Mouse (Mus musculus): ENCODE measurements around the gene Mmp14.

Gene Mmp14

DNA sequence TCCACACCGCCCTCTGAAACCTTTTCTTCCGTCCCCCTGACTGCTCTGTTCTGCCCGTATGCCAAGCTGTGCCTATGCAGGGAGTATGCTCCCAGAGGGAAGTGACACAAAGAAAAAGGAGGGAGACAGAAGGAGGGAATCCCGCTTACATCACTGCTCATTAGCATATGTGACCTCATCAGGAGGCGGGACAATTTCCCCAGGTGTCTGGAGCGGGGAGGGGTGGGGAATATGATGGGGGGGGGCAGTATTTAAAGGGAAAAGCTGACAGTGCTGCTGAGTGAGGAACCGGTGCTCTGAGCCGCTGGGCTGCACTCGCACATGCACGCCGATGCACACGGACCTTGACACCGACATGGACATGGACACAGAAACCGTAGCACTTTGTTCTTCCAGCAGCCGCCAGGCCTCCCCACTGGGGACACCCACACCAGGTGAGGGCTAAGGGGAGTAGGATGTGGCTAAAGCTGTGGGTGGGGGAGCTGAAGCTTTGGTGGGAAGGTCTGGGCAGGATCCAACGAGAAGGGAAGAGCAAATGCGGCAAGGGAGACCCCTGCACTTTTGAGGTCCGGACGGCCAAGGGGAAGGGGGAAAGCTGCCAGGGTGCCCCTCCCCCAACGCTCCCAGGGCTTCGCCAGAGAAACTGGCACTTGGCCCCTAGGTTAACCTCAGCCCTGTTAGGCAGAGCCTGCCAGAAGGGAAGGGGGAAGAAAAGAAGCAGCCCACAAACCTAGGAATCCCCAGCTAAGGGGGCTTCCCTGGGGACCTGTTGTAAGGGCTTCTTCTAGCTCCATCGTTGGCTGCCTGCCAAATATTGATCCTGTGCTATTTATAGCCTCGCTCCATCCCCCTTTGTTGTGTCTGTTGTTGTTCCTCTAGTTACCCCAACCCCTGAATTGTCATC is 44.8 kb downstream of the Mmp14 start, which contains the start of gene Rem2:
Gene Rem2 (plus strand): TSS at position 160 of the 904 bp plus-strand sequence.
- DNase-seq (ENCODE audit: low read depth), result peak; percentile 38

DNA sequence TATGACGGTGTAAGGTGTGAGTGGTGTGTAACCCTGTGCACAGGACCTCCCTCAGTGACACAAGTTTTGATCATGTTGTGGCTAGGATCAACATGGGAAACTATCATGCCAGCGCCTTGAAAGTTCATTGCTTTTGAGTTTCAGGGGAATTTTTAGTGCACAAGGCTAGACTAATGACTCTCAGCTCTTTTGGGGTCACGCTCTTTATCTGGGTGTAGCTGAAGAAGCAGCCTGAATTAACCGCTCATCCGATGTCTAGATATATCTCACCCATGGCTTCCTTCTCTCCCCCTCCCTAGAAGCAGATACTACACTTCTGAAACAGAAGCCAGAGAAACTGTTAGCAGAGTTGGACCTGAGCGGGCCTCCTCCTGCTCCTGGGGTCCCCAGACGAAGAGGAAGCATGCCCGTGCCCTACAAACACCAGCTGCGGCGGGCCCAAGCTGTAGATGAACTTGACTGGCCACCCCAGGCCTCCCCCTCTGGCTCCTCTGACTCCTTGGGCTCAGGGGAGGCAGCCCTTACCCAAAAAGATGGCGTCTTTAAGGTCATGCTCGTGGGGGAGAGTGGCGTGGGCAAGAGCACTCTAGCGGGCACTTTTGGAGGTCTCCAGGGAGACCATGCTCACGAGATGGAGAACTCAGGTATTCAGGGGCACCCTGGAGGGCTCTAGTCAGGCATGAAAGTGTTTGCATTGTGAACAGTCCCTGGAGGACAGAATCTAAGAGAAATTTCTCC is 45.9 kb downstream of the Mmp14 start:
- DNase-seq (ENCODE audit: low read depth), result no peak

DNA sequence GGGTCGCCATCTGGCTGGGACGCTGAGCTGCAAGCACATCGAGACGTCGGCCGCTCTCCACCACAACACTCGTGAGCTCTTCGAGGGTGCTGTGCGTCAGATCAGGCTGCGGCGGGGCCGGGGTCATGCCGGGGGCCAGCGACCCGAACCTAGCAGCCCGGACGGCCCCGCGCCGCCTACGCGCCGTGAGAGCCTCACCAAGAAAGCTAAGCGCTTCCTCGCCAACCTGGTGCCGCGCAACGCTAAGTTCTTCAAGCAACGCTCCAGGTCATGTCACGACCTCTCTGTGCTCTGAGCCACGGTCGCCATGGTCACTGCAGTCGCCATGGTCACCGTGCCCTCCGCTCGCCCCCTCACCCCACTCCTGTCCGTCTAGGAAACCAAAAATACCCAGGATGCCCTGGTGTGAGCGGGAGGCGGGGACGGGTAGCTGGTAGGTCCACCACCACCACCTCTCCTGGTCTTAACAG is 48.1 kb downstream of the Mmp14 start:
- no peak for DNase-seq (ENCODE audit: low read depth)

DNA sequence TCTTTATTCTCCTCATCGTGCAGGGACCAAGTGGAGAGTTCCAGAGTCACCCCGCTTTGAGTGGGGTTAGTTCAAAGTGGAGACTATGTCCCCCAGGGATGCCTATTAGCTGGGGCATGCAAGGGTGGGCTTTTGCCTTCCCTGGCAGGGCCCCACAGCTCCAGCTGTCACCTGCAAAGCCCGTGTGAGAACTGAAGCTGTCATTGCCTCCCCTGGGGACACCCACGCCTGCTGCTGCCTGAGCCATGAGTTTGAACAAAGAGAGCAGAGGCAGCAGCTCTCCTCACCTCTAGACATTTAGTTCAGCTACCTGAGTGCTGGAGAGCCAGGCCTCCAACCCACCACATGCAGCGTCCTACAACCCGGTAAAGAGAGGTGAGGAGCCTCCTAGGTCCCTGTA is 49.3 kb downstream of the Mmp14 start:
- no peak for DNase-seq (ENCODE audit: low read depth)

DNA sequence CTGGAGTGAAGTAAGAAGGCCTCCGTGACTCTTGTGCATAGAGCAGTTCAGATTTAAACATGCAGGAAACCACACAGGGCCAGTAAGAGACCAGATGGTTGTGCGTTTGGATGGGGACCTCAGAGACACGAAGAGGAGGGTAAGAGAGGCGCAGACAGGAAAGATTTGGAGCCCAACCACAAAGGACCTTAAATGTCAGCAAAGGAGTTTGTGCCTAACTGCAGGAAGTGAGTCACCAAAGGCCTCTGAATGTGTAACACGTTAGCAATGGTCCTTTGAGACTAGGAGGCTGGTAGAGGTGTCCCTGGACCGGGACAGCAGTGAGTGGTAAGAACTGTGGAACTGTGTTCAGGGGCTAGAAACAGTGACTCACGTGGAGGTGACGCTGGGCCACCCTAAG is 50.0 kb downstream of the Mmp14 start:
- peak; percentile 34 for DNase-seq (ENCODE audit: low read depth)

DNA sequence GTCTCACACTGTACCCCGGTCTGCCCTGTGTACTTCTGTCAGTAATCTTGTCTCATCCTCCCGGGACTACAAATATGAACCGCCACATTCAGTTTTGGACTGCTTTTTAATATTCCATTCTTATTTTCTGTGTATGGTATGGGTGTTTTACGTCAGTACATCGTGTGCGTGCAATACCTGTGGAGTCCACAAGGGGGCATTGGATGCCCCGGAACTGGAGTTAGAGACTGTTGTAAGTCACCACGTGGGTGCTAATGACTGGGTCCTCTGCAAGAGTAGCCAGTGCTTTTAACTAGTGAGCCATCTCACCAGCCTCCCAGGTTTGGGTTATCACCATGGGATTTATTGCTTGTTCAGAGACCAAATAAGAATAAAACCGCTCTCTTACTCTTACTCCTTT is 51.1 kb downstream of the Mmp14 start:
- peak; percentile 29 for DNase-seq (ENCODE audit: low read depth)

DNA sequence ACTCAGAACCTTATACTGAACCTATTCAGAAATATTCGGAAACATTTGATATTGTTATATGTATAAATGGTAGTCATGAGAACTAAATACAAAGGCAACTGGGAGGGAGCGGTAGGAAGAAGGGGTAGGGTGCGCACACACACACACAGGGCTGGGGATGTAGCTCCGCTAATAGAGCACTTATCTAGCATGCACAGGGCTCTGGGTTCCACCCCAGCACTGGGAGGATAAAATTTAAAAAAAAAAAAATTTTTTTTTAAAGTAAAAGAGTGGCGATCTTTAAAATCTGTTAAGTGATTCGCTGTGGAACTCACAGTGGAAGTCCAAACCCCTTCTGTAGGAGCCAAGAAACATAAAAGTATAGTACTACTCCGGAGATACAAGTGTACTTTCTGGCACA is 54.5 kb downstream of the Mmp14 start:
- no peak for DNase-seq (ENCODE audit: low read depth)

DNA sequence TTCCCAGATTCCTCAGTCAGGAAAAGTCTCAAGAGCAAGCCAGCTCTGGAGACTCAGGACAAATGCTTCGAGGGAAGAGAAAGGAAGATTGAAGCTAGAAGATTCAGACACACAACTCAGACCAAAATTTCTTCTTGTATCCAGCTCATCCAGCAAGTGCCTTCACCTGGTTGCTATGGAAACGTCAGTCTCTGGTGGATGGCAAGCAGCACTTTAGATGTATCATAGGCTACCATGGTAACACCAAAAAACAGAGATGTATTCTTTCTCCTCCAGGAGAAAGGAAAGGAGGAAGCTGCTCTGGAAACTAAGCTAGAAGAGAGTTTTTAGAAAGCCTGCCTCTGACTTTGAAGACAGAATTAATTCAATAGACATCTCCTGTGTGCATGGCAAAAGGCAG is 56.3 kb downstream of the Mmp14 start:
- DNase-seq (ENCODE audit: low read depth), result no peak

DNA sequence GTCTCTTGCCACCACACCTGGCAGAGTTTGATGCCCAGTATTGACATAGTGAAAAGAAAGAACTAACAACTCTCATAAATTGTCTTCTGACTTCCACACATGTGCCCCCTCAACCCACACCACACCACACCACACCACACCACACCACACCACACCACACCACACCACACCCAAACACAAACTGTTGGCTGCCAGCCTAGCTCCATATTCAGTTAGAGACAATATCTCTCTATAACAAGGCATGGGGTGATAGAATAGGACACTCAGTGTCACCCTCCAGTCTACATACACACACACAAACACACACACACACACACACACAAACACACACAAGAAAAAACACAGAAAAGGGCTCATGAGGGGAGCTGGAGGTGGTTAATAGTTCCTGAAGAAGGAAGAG is 56.9 kb downstream of the Mmp14 start:
- DNase-seq (ENCODE audit: low read depth), result no peak

DNA sequence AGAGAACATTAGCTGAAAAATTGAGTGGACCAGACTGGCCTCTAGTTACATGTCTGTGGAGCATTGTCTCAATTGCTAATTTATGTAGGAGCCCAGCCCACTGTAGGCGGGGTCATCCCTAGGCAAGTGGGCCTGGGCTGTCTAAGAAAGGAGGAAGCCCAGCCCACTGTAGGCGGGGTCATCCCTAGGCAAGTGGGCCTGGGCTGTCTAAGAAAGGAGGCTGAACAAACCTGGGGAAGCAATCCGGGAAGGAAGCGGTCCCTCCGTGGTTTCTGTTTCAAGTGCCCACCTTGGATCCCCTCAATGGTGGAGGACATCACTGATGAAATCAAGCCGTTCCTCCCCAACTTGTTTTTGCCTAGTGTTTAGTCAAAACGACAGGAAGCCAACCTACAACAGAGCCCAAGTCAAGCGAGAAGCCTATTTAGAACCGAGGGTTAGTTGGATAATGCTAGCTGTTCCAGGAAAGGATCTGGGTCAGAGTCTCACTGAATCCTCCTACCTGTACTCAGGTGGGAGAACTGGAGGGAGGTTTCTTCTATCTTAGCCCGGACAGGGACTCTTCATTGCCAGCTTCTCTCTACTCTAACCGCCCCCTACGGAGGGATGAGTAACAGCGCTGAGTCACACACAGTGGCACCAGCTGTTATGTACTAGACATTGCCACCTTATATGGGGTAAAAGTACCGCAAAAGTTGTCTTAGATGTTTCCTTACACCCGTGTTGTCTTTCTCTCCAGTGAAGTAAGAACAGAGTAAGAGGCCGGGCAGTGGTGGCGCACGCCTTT is 61.1 kb downstream of the Mmp14 start:
- peak; percentile 11 for DNase-seq (ENCODE audit: low read depth)

DNA sequence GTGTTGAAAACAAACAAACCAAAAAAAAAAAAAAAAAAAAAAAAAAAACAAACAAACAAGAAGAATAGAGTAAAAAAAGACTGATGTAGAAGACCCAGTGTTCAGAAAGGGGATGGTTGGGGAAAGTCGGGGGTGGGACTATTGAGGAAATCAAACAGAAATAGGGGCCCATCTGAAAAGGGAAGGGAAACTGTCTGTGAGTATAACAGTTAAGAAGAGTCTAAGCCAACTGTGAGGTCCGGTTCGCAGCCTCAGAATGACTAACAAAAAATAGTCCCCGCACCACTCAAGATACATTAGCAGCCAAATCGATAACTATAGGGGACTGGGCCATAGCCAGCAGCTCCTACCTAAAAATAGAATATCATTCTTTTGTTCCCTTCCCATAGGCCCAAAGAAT is 61.8 kb downstream of the Mmp14 start:
- no peak for DNase-seq (ENCODE audit: low read depth)

DNA sequence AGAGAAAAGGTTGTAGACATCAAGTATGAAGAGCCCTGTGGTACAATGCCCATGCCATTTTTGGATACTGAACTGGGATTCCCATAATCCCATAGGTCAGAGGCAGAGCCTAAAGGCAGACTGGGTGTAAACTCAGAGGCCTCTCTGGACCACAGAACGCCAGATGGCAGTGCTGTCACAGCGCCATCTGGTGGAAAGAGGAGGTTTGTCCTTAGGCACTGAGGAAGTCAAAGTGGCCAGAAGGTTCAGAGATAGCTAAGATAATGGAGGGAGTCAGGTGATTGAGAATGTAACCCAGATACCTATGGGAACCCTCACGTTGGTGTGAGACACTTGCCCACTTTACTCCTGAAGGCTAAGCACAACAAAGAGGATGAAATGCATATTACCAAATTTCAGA is 62.8 kb downstream of the Mmp14 start:
- DNase-seq (ENCODE audit: low read depth), result peak; percentile 70
